Mouse (Mus musculus): ENCODE measurements at regions not wholly inside any gene's neighbourhood (a gene's known extent, or its start where the extent isn't known, plus 50 kb on each side); places are given as distances from the start of the nearest gene placed in this dataset.

GRCm38 (mm10) chr10:117459041-117459475 is 79.2 kb upstream of the Cpsf6 start:
- Histone ChIP-seq H3K9me3 (ENCODE audit: control insufficient read depth, low read length) (no peaks in the 10 kb centered on the region), H3K9ac (ENCODE audit: low read depth, low read length, severe bottlenecking) (no peak overlapping the region), H3K27ac (replicated peaks; ENCODE audit: low read depth, low read length) (no peak overlapping the region), H3K27me3 (ENCODE audit: control insufficient read depth, insufficient read depth, low read length) (no peaks in the 10 kb centered on the region), H3K4me1 (ENCODE audit: control insufficient read depth, insufficient read depth, low read length) (peaks cover 5% of the 10 kb centered on the region; the same call in 1 of the 2 replicates), H3K4me3 (replicated peaks; ENCODE audit: low read length) (no peak overlapping the region), H3K4me2 (replicated peaks; ENCODE audit: low read depth, low read length, severe bottlenecking) (no peak overlapping the region), H3K36me3 (ENCODE audit: control insufficient read depth, insufficient read depth, low read length) (no peaks in the 10 kb centered on the region)
- ATAC-seq (ENCODE audit: low FRiP score, low read depth) (no peak), DNase-seq (ENCODE audit: low spot score) (no peak)
- TF ChIP-seq POLR2A (IDR thresholded peaks at IDR 0.05; ENCODE audit: borderline replicate concordance, extremely low read depth, insufficient read depth, insufficient read length): no peak
- WGBS: 94% methylated on average over 2 of the region's 2 CpGs

GRCm38 (mm10) chr10:117458271-117459040 is 78.6 kb upstream of the Cpsf6 start:
- no peaks in the 10 kb centered on the region for H3K36me3 ChIP-seq (ENCODE audit: control insufficient read depth, insufficient read depth, low read length)
- peaks cover 5% of the 10 kb centered on the region; the same call in 1 of the 2 replicates for H3K4me1 ChIP-seq (ENCODE audit: control insufficient read depth, insufficient read depth, low read length)
- no peak overlapping the region for H3K27ac ChIP-seq (replicated peaks; ENCODE audit: low read depth, low read length)
- TF ChIP-seq POLR2A (IDR thresholded peaks at IDR 0.05; ENCODE audit: borderline replicate concordance, extremely low read depth, insufficient read depth, insufficient read length): no peak
- H3K27me3 ChIP-seq (ENCODE audit: control insufficient read depth, insufficient read depth, low read length): no peaks in the 10 kb centered on the region
- no peak overlapping the region for H3K4me2 ChIP-seq (replicated peaks; ENCODE audit: low read depth, low read length, severe bottlenecking)
- no peak overlapping the region for H3K9ac ChIP-seq (ENCODE audit: low read depth, low read length, severe bottlenecking)
- DNase-seq (ENCODE audit: low spot score): no peak
- ATAC-seq (ENCODE audit: low FRiP score, low read depth): no peak
- no peaks in the 10 kb centered on the region for H3K9me3 ChIP-seq (ENCODE audit: control insufficient read depth, low read length)
- no peak overlapping the region for H3K4me3 ChIP-seq (replicated peaks; ENCODE audit: low read length)
- WGBS: 86% methylated on average over 11 of the region's 11 CpGs

- no peaks in the 10 kb centered on the region for H3K36me3 ChIP-seq (ENCODE audit: control insufficient read depth, insufficient read depth, low read length)
- H3K4me2 ChIP-seq (replicated peaks; ENCODE audit: low read depth, low read length, severe bottlenecking): no peak overlapping the region
- no peaks in the 10 kb centered on the region for H3K27me3 ChIP-seq (ENCODE audit: control insufficient read depth, insufficient read depth, low read length)
- DNase-seq (ENCODE audit: low spot score) (no peak), ATAC-seq (ENCODE audit: low FRiP score, low read depth) (no peak)
- H3K4me3 ChIP-seq (replicated peaks; ENCODE audit: low read length): no peak overlapping the region
- no peaks in the 10 kb centered on the region for H3K9me3 ChIP-seq (ENCODE audit: control insufficient read depth, low read length)
- WGBS: 30% methylated on average over 2 of the region's 2 CpGs
- no peak overlapping the region for H3K9ac ChIP-seq (ENCODE audit: low read depth, low read length, severe bottlenecking)
- H3K4me1 ChIP-seq (ENCODE audit: control insufficient read depth, insufficient read depth, low read length): peaks cover 5% of the 10 kb centered on the region; the same call in 1 of the 2 replicates
- H3K27ac ChIP-seq (replicated peaks; ENCODE audit: low read depth, low read length): no peak overlapping the region
- no peak for TF ChIP-seq POLR2A (IDR thresholded peaks at IDR 0.05; ENCODE audit: borderline replicate concordance, extremely low read depth, insufficient read depth, insufficient read length)
Measured at GRCm38 (mm10) chr10:117457701-117457950, 77.8 kb upstream of the Cpsf6 start.

- no peak overlapping the region for H3K9ac ChIP-seq (ENCODE audit: low read depth, low read length, severe bottlenecking)
- no peaks in the 10 kb centered on the region for H3K36me3 ChIP-seq (ENCODE audit: control insufficient read depth, insufficient read depth, low read length)
- 40% methylated on average over 18 of the region's 18 CpGs for WGBS
- peaks cover 5% of the 10 kb centered on the region; the same call in 1 of the 2 replicates for H3K4me1 ChIP-seq (ENCODE audit: control insufficient read depth, insufficient read depth, low read length)
- ATAC-seq (ENCODE audit: low FRiP score, low read depth) (no peak), DNase-seq (ENCODE audit: low spot score) (no peak)
- H3K27ac ChIP-seq (replicated peaks; ENCODE audit: low read depth, low read length): no peak overlapping the region
- H3K4me3 ChIP-seq (replicated peaks; ENCODE audit: low read length): no peak overlapping the region
- no peaks in the 10 kb centered on the region for H3K27me3 ChIP-seq (ENCODE audit: control insufficient read depth, insufficient read depth, low read length)
- H3K9me3 ChIP-seq (ENCODE audit: control insufficient read depth, low read length): no peaks in the 10 kb centered on the region
- TF ChIP-seq POLR2A (IDR thresholded peaks at IDR 0.05; ENCODE audit: borderline replicate concordance, extremely low read depth, insufficient read depth, insufficient read length): no peak
- no peak overlapping the region for H3K4me2 ChIP-seq (replicated peaks; ENCODE audit: low read depth, low read length, severe bottlenecking)
Measured at GRCm38 (mm10) chr10:117456904-117457700, 77.3 kb upstream of the Cpsf6 start.

- no peak overlapping the region for H3K4me2 ChIP-seq (replicated peaks; ENCODE audit: low read depth, low read length, severe bottlenecking)
- H3K27ac ChIP-seq (replicated peaks; ENCODE audit: low read depth, low read length): no peak overlapping the region
- H3K4me3 ChIP-seq (replicated peaks; ENCODE audit: low read length): no peak overlapping the region
- H3K36me3 ChIP-seq (ENCODE audit: control insufficient read depth, insufficient read depth, low read length): no peaks in the 10 kb centered on the region
- 74% methylated on average over 8 of the region's 8 CpGs for WGBS
- DNase-seq (ENCODE audit: low spot score) (no peak), ATAC-seq (ENCODE audit: low FRiP score, low read depth) (no peak)
- no peak overlapping the region for H3K9ac ChIP-seq (ENCODE audit: low read depth, low read length, severe bottlenecking)
- no peaks in the 10 kb centered on the region for H3K9me3 ChIP-seq (ENCODE audit: control insufficient read depth, low read length)
- TF ChIP-seq POLR2A (IDR thresholded peaks at IDR 0.05; ENCODE audit: borderline replicate concordance, extremely low read depth, insufficient read depth, insufficient read length): no peak
- peaks cover 5% of the 10 kb centered on the region; the same call in 1 of the 2 replicates for H3K4me1 ChIP-seq (ENCODE audit: control insufficient read depth, insufficient read depth, low read length)
- no peaks in the 10 kb centered on the region for H3K27me3 ChIP-seq (ENCODE audit: control insufficient read depth, insufficient read depth, low read length)
Measured at GRCm38 (mm10) chr10:117456427-117456826, 76.6 kb upstream of the Cpsf6 start.

Measured in limb, embryonic 14.5 days (tissue).